Mouse (Mus musculus) liver, adult 2 months (tissue): ENCODE results near the gene Eif3b.

Experiments
- CTCF ChIP-seq: fragments of 200-500 bp; IDR thresholded peaks from 2 replicates; pipeline ENCODE4 v1.5.1; 2011; ENCODE audit warnings: low read depth, low read length, control low read depth
- POLR2A ChIP-seq: fragments of 200-500 bp; IDR thresholded peaks from 2 replicates; pipeline ENCODE4 v1.6.1; 2011; ENCODE audit warnings: low read length, control low read depth; ENCODE audit not compliant: insufficient read depth; ENCODE audit errors: extremely low read depth

DNA sequence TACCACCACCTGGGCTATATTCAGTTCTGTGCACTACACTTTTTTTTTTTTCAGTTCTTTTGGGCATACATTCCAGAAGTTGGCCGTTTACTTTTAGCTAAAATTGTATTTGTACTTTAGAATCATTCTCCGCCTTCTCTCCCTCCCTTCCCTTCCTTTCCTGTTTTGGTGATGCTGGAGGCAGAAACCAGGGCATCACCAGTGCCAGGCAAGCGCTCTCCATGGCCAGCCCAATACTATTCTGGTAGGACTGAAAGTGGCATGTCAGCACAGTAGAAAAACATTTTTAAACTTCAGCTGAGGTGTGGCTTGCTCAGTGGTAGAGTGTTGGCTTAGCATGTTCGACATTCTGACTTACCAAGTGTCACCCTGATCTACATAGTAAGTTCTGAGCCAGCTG lies 62.3 kb downstream of the Eif3b start:
- TF ChIP-seq CTCF (no peak), POLR2A (no peak)
